Mouse (Mus musculus) cerebellum, postnatal 25 days (tissue): ENCODE measurements around the gene Thbs3.
A peak's percentile ranks its signal among the peaks of the same experiment; 100 is the strongest.

Source experiments
- DNase-seq, 2 experiments: peaks; one replicate each; pipeline ENCODE4 v3.0.0; 2021; ENCODE audit warnings: mixed read lengths in 2 of 2

The Thbs3 gene

GRCm38 (mm10) chr3:89251365-89251895 is 36.5 kb downstream of the Thbs3 start:
- peak in 1 of 2 experiments; percentile 35 for DNase-seq

- no peak for DNase-seq
These were observed 40.0 kb downstream of the Thbs3 start for GRCm38 (mm10) chr3:89254994-89255393.

GRCm38 (mm10) chr3:89256177-89256576 is 41.2 kb downstream of the Thbs3 start:
- DNase-seq = no peak

GRCm38 (mm10) chr3:89259076-89259475 is 44.1 kb downstream of the Thbs3 start, which contains the start of gene Dpm3:
Gene Dpm3, plus strand, starts transcription at chr3:89259358.
- DNase-seq = no peak

- DNase-seq = no peak
These were observed 45.2 kb downstream of the Thbs3 start for GRCm38 (mm10) chr3:89260211-89260610.

GRCm38 (mm10) chr3:89262417-89262816 is 47.4 kb downstream of the Thbs3 start:
- DNase-seq = no peak

GRCm38 (mm10) chr3:89266439-89266893 is 51.5 kb downstream of the Thbs3 start:
- peak; percentile 82 to 87 for DNase-seq

GRCm38 (mm10) chr3:89268916-89269315 is 53.9 kb downstream of the Thbs3 start:
- no peak for DNase-seq

GRCm38 (mm10) chr3:89270051-89270755 is 55.2 kb downstream of the Thbs3 start, which contains the start of gene Slc50a1:
Gene Slc50a1, minus strand, starts transcription at chr3:89270570.
- DNase-seq = peak; percentile 89 to 94

GRCm38 (mm10) chr3:89270891-89271290 is 55.9 kb downstream of the Thbs3 start:
- DNase-seq = peak; percentile 71 to 80

GRCm38 (mm10) chr3:89271760-89272159 is 56.8 kb downstream of the Thbs3 start:
- peak; percentile 43 to 59 for DNase-seq

GRCm38 (mm10) chr3:89276061-89276460 is 61.1 kb downstream of the Thbs3 start:
- no peak for DNase-seq
